Comparison of ENCODE assay signal across 23 mouse cellular contexts in the genomic region with DNA sequence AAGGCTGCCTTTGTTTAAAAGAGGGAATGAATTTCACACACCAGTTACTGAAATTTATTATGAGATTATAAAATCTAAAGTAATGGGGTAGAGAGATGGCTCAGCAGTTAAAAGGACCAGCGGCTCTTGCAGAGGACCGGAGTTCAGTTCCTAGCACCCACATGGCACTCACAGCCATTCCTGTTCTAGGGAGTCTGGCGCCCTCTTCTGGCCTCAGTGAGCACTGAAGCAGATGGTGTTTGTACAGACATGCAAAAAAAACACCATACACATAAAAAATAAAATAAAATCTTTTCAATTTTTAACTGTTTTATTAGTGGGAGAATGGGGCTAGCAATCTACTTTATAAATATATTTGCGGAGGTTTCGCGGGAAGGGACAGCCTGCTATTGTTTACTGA.
DNase-seq lines count a peak whose midpoint lies in the region; ATAC-seq and TF ChIP-seq lines count a peak whose summit lies in the region.
"Had no signal": no experiment of that assay in that cellular context is flagged by ENCODE, and none has a peak within 500 bp of the region (broad histone marks: within the 10 kb centered on the region; RNA-seq: fewer than 3 reads in every experiment).

No protein-coding gene starts in this region.

- H3K27ac ChIP-seq in intestine, postnatal 0 days (ENCODE audit: low read depth, low read length): no peak overlapping the region
- no peak overlapping the region for H3K27ac ChIP-seq in intestine, embryonic 15.5 days
- H3K27ac ChIP-seq in hindbrain, embryonic 12.5 days: no peak overlapping the region
- H3K27ac ChIP-seq: heart, embryonic 13.5 days; hindbrain, embryonic 14.5 days; limb, embryonic 12.5 days; midbrain, embryonic 13.5 days; stomach, embryonic 15.5 days had no signal

- no peaks in the 10 kb centered on the region for H3K36me3 ChIP-seq in intestine, postnatal 0 days (ENCODE audit: control insufficient read depth, insufficient read depth)
- H3K36me3 ChIP-seq in intestine, embryonic 15.5 days: no peaks in the 10 kb centered on the region
- no peaks in the 10 kb centered on the region for H3K36me3 ChIP-seq in E14TG2a.4 (ENCODE audit: insufficient read depth, low read length)
- H3K36me3 ChIP-seq in hindbrain, embryonic 12.5 days: no peaks in the 10 kb centered on the region
- H3K36me3 ChIP-seq: embryonic facial prominence, embryonic 15.5 days; heart, embryonic 13.5 days; limb, embryonic 12.5 days; midbrain, embryonic 13.5 days; stomach, embryonic 15.5 days had no signal

- no peaks in the 10 kb centered on the region for H3K27me3 ChIP-seq in intestine, postnatal 0 days (replicated peaks; ENCODE audit: control insufficient read depth, insufficient read depth, low read length)
- H3K27me3 ChIP-seq in intestine, embryonic 15.5 days (replicated peaks): no peaks in the 10 kb centered on the region
- no peaks in the 10 kb centered on the region for H3K27me3 ChIP-seq in E14TG2a.4 (ENCODE audit: insufficient read depth, low read length)
- no peaks in the 10 kb centered on the region for H3K27me3 ChIP-seq in hindbrain, embryonic 12.5 days
- H3K27me3 ChIP-seq: embryonic facial prominence, embryonic 15.5 days; heart, embryonic 13.5 days; limb, embryonic 12.5 days; midbrain, embryonic 13.5 days; stomach, embryonic 15.5 days had no signal

- 89% methylated on average over 6 of the region's 6 CpGs for WGBS in intestine, postnatal 0 days
- 88% methylated on average over 6 of the region's 6 CpGs for WGBS in intestine, embryonic 15.5 days
- WGBS in hindbrain, embryonic 12.5 days: 89% methylated on average over 6 of the region's 6 CpGs

- H3K4me3 ChIP-seq in intestine, postnatal 0 days (ENCODE audit: low read depth, low read length): no peak overlapping the region
- H3K4me3 ChIP-seq in intestine, embryonic 15.5 days (replicated peaks): no peak overlapping the region
- no peak overlapping the region for H3K4me3 ChIP-seq in E14TG2a.4 (replicated peaks; ENCODE audit: low read length)
- H3K4me3 ChIP-seq in hindbrain, embryonic 12.5 days: no peak overlapping the region
- H3K4me3 ChIP-seq: embryonic facial prominence, embryonic 15.5 days; heart, embryonic 13.5 days; limb, embryonic 12.5 days; midbrain, embryonic 13.5 days; stomach, embryonic 15.5 days had no signal

- H3K9ac ChIP-seq in intestine, postnatal 0 days (ENCODE audit: low read depth, low read length): no peak overlapping the region
- H3K9ac ChIP-seq in intestine, embryonic 15.5 days: no peak overlapping the region
- H3K9ac ChIP-seq in hindbrain, embryonic 12.5 days: no peak overlapping the region
- H3K9ac ChIP-seq: embryonic facial prominence, embryonic 15.5 days; heart, embryonic 13.5 days; hindbrain, embryonic 14.5 days; limb, embryonic 12.5 days; lung, embryonic 14.5 days; midbrain, embryonic 13.5 days; stomach, embryonic 15.5 days had no signal

- 0 out of 2 replicates have a peak, but pooled peaks cover 2% of the 10 kb centered on the region for H3K9me3 ChIP-seq in intestine, postnatal 0 days (ENCODE audit: control insufficient read depth)
- no peaks in the 10 kb centered on the region for H3K9me3 ChIP-seq in intestine, embryonic 15.5 days
- H3K9me3 ChIP-seq in E14TG2a.4 (ENCODE audit: low read length): no peaks in the 10 kb centered on the region; the same call in 1 of the 2 replicates
- peaks cover 12% of the 10 kb centered on the region for H3K9me3 ChIP-seq in hindbrain, embryonic 12.5 days (replicated peaks)
- H3K9me3 ChIP-seq: embryonic facial prominence, embryonic 15.5 days; stomach, embryonic 15.5 days had no signal

- ATAC-seq in intestine, postnatal 0 days: no peak
- no peak for ATAC-seq in intestine, embryonic 15.5 days
- no peak for ATAC-seq in hindbrain, embryonic 12.5 days (ENCODE audit: low FRiP score)
- ATAC-seq: forebrain, embryonic 14.5 days; intestine, embryonic 16.5 days; midbrain, embryonic 13.5 days had no signal

- H3K4me2 ChIP-seq in intestine, postnatal 0 days (replicated peaks; ENCODE audit: low read depth): no peak overlapping the region
- no peak overlapping the region for H3K4me2 ChIP-seq in intestine, embryonic 15.5 days (replicated peaks)
- H3K4me2 ChIP-seq in hindbrain, embryonic 12.5 days (replicated peaks): no peak overlapping the region
- H3K4me2 ChIP-seq: embryonic facial prominence, embryonic 15.5 days; heart, embryonic 13.5 days; hindbrain, embryonic 14.5 days; limb, embryonic 12.5 days; liver, embryonic 11.5 days; lung, embryonic 14.5 days; midbrain, embryonic 13.5 days; stomach, embryonic 15.5 days had no signal

- H3K4me1 ChIP-seq in intestine, postnatal 0 days (replicated peaks; ENCODE audit: control insufficient read depth, insufficient read depth, low read length): no peaks in the 10 kb centered on the region
- no peaks in the 10 kb centered on the region for H3K4me1 ChIP-seq in intestine, embryonic 15.5 days (replicated peaks)
- H3K4me1 ChIP-seq in E14TG2a.4 (replicated peaks; ENCODE audit: low read depth, low read length): peaks cover 6% of the 10 kb centered on the region
- H3K4me1 ChIP-seq in hindbrain, embryonic 12.5 days: no peaks in the 10 kb centered on the region
- H3K4me1 ChIP-seq: embryonic facial prominence, embryonic 15.5 days; heart, embryonic 13.5 days; limb, embryonic 12.5 days; midbrain, embryonic 13.5 days; stomach, embryonic 15.5 days had no signal

- DNase-seq in ES-CJ7 (ENCODE audit: low read depth, low spot score): peak; percentile 39
- DNase-seq in brain, embryonic 14.5 days (ENCODE audit: low read depth): no peak
- no peak for DNase-seq in cerebellum, postnatal 14 days
- DNase-seq: adrenal gland, postnatal 10 days; cerebellum, adult 9-10 months; gastrocnemius, postnatal 10 days; heart, adult 18-20 months; heart, postnatal 14 days; kidney, postnatal 25 days; lung, embryonic 14.5 days had no signal

- peak; percentile 14; the same call in 1 of the 2 replicates for TF ChIP-seq CTCF in intestine, postnatal 0 days (IDR thresholded peaks at IDR 0.05; ENCODE audit: low read depth)
- peak; percentile 59 for TF ChIP-seq CTCF in E14TG2a.4 (conservative IDR thresholded peaks at IDR 0.05; ENCODE audit: low read length)
- peak; percentile 4; the same call in 1 of the 2 replicates for TF ChIP-seq CTCF in brain, embryonic 14.5 days (IDR thresholded peaks at IDR 0.05; ENCODE audit: borderline replicate concordance, extremely low read depth, insufficient read depth, insufficient read length)

- TF ChIP-seq POLR2A in brain, embryonic 14.5 days (IDR thresholded peaks at IDR 0.05; ENCODE audit: borderline replicate concordance, extremely low read depth, insufficient read depth, insufficient read length, poor library complexity, severe bottlenecking): no peak

Comparison
In these comparisons a context has a peak if more than half of its experiments do, and no peak if none do; other contexts are left out.
1. CTCF ChIP-seq: peak in every context shown above with its lines; median percentile 59 in E14TG2a.4; 14 in intestine, postnatal 0 days; 4 in brain, embryonic 14.5 days.